Mouse (Mus musculus): ENCODE data around the gene Rbbp5. TPM values are rescaled to one million over a fixed set of nuclear protein-coding genes. Genes with fewer than 3 reads are reported as not detected.
"Not testable (repeated sequence)": the region's sequence is repeated elsewhere in the genome, so short reads cannot be mapped to it uniquely, and the experiment has no call there.

Gene Rbbp5
- total RNA-seq (2021): 10 to 100 TPM; 59.0 to 62.8 TPM

DNA sequence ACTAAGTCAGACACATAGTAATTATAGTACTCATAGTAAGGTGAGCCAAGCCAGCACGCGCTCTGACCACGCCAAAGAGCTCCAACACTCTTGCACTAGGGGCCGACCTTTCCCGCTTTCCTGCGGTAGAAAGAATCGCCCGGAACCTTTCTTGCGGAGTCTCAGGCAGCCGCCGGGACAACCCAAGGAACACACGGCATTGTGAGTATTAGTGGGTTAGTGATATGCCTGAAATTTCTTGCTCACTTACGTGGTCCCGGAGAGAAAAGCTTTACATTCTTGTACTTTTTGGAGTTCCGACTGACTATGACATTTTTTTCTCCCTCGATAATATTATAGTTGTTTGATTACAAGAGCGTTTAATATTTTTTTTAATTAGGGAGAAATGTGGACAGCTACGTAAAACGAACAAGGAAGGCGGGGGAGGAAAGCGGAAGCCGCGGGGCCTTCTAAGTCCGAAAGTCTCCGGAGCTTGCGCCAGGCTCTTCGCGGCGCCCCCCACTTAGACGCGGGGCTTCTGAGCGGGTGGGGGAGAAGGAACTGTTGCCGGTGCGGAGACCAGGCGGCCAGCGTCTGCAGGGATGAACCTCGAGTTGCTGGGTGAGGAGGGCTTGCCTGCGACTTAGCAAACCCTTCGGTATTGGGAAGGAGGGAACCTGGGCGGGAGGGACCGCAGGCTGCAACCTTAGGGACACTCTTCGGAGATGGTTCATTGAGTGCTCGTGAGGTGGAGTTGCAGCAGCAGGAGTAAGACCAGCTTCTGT lies at the start of gene Rbbp5:
TSS of gene Rbbp5 (plus strand) at position 438 of the 764 bp plus-strand sequence.
- peak; percentile 80 to 94 for DNase-seq (ENCODE audit: extremely low spot score in 1 of 2, low spot score in 1 of 2)

DNA sequence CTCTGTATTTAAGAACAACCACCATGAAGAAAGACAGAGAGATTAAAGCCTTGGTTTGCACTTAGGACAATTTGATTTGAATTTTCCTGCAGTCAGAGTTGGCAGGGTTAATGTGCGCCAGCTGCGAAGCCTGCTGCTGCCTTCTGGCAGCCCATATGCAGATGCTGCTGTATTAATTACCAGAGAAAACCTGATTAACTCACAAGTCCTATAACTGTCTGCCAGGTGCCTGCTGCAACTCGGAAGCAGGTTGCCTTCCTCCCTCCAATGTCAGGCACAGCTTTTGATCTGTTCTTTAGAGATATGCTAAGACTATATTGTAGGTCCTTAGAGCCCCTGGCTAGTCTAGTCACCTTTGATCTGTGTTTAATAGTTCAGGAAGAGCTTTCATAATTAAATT lies 46.3 kb upstream of the Rbbp5 start:
- DNase-seq (ENCODE audit: extremely low spot score in 1 of 2, low spot score in 1 of 2): peak in 1 of 2 experiments; percentile 25

DNA sequence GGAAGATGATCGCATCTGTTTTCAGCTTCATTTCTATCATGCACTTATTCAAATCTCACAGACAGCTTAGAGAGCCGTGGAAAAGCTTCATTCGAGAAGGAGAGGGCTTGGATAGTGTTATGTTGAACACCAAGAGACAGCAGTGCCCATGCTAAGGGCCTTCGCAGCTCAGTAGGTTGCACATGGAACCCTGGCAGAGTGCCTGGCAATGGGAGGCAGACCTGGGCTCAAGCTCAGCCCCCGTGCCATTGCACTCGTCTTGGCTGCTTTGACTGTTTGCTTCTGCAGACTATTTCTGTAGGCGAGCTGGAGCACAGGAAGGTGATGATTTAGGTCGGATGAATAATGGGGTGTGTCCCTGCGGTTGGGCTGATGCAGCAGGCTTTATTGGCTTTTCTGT lies 45.4 kb upstream of the Rbbp5 start:
- peak; percentile 23 to 29 for DNase-seq (ENCODE audit: extremely low spot score in 1 of 2, low spot score in 1 of 2)

DNA sequence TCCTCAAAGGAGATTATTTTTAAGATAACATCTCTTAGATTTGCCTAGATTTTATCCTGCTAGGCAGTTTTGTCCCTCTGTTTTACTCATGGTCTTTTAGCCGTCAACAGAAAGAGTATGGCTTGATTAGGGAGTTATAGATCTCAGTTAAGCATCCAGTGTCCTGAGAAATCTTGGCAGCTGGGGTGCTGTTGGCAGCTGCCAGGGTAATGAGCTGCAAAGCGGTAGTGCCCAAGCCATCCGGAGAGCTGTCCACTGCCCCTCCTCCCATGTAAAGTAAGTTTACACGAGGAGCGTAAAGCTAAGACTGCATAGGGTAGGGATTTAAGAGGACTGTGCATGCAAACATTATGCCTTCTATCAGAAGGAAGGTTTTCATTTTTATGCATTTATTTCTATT lies 43.8 kb upstream of the Rbbp5 start:
- no peak for DNase-seq (ENCODE audit: extremely low spot score in 1 of 2, low spot score in 1 of 2)

DNA sequence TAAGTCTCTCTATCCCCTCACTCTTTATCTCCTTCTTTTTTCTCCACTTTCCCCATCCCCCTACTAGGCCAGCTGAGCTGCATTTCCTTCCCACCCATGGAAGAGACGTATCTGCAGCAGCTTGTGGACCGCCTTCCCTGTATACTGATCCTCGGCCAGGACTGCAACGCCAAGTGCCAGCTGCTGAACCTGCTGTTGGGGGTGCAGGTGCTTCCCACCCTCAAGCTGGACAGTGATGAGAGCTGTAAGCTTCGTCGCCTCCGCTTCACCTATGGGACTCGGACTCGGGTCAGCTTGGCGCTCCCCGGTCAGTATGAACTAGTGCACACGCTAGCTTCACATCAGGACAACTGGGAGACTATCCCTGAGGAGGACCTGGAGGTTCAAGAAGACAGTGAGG lies 43.1 kb upstream of the Rbbp5 start:
- no peak for DNase-seq (ENCODE audit: extremely low spot score in 1 of 2, low spot score in 1 of 2)

DNA sequence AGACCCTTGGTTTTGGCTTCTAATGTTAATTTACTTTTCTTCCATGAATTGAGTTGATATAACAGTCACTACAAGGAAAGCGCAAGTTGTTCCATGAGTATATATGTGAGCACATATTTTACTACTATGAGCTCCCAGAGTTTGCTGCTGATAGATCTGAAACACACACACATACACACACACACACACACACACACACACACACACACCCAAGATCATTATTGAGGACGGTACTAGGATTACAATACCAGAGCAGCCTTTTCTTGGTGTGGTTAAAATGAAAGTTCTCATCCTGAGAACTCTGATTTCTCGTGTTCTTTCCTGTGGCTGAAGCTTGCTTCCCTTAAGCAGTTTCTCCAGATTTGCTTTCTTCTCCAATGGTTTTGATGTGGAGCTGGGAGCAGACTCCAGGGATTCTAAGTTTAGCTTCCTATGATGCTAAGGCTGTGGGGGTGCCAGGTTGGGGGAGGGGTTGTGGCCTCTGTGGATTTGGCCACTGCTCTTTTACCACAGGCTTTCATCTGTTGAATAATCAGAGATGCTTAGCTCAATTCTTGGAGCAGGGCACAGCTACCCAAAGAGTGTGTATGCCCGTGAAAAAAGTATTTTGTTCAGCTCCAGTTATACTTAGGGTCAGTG lies 40.7 kb upstream of the Rbbp5 start:
- no peak for DNase-seq (ENCODE audit: extremely low spot score in 1 of 2, low spot score in 1 of 2)

DNA sequence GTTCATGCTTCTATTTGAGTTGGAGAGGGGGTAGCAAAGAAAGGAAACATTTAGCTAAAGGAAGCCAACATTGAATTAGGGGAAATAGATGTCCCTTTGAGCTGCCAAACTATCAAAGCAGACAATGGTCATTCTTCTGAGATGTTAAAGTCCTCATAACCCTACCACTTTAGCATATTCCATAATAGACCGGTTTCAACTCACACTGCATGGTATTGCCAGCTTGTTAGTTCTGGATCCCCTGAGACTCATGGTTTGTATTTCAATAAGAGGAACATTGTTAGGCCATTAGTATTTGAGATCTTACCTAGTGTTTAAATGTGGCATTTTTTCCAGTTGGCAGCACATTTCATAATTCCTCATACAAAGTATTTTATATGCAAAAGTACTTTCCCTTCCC lies 40.2 kb upstream of the Rbbp5 start:
- DNase-seq (ENCODE audit: extremely low spot score in 1 of 2, low spot score in 1 of 2): no peak

DNA sequence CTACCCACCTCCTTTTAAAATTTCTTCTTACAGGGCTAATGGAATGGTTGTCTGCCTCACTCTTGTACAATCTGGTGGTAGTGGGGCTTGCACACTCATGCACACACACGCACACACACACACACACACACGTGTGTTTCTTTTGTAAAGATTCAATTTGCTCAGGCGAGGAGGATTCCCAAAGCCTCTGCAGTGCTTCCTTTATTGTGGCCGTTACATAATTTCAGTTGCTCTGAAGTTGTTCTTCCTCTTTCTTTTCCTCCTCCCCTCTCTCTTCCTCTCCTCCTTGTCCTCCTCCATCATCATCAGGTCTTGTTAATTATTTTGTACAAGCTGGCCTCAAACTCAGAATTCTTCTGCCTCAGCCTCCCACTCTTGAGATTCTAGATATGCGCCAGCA lies 39.8 kb upstream of the Rbbp5 start:
- DNase-seq (ENCODE audit: extremely low spot score in 1 of 2, low spot score in 1 of 2): no peak

DNA sequence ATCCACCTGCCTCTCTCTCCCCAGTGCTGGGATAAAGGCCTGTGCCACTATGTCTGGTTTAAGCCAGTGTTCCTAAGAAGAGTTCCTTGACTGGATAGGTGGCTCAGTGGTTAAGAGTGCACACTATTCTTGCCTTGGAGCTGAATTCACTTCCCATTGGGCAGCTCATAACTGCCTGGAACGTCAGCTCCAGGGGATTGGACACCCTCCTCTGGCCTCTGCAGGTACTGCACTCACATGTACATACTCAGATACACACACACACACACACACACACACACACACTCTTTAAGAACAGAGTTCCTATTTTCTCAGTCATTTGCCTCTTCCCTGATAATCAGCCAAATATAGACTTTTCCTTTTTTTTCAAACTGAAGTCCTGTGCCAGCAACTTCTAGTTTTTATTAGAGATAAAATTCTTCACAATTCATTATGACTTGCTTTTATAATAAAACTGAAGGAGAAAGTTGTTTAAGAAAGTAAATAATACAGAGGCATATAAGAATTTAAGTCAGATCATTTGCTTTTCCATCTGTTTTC lies 36.2 kb upstream of the Rbbp5 start:
- DNase-seq (ENCODE audit: extremely low spot score in 1 of 2, low spot score in 1 of 2): no peak

DNA sequence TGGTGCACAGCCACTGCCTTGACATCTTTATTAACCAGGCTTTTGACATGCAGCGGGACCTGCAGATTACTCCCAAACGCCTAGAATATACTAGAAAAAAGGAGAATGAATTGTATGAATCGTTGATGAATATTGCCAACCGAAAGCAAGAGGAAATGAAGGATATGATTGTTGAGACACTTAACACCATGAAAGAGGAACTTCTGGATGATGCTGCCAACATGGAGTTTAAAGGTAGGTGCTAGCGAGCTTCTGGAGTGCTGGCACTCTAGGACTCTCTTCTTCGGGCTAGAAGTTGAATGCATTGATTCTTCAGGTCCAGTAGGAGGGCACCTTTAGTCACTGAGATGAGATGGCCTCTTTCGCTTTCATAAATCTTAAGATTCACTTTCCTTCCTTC lies 27.4 kb upstream of the Rbbp5 start:
- no peak for DNase-seq (ENCODE audit: extremely low spot score in 1 of 2, low spot score in 1 of 2)

DNA sequence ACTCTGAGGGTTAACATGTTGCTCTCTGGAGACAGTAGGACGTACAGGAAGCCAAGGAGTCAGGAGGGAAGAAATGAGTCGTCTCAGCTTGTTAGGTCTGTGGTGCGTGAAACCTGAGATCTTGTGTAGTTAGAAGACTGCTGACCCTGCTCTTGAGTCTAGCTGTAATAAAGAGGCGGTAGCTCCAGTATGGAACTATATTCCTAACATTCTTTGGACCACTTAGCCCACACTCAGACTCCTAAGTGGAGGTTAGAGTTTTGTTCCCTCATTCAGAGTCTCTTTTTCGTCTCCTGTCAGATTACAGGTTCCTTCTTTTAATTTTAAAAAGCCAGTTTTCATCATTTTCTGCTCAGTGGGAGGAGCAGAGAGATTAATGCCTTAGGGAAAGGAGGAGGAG lies 12.5 kb upstream of the Rbbp5 start:
- DNase-seq (ENCODE audit: extremely low spot score in 1 of 2, low spot score in 1 of 2): no peak

DNA sequence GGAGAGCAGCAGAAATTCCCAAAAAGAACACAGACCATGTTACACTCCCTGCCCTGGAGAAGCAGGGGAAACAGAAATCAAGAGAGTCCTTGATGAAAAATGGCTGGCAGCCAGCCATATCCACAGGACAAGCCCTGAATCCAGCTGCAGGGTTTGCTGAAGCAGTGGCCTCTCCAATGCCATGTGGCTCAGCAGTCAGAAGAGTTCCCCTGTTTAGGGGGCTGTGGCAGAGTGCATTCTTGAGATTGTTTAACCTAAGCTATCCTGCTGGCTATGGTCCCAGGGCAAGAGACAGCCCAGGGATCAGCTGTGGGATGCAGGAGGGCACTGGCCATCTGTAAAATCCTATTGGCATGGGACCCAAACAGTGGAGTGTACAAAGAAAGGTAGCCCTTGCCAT lies 8.2 kb upstream of the Rbbp5 start:
- DNase-seq (ENCODE audit: extremely low spot score in 1 of 2, low spot score in 1 of 2): no peak

DNA sequence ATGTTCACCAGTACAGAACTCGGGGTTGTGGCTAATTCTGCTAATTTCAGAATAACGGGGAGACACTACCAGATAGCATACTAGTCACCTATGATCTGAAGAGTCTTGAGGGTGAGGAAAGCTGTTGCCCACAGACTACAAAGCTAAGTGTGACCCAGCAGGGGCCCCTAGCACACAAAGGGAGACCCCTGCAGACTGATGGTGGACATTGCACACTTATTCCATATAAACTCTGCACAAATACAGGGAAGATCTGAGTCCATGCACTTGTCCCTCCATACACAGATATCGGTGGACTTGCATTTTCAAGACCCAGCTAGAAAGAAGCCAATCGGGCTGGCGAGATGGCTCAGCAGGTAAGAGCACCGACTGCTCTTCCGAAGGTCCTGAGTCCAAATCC lies 7.6 kb upstream of the Rbbp5 start:
- DNase-seq (ENCODE audit: extremely low spot score in 1 of 2, low spot score in 1 of 2): no peak

DNA sequence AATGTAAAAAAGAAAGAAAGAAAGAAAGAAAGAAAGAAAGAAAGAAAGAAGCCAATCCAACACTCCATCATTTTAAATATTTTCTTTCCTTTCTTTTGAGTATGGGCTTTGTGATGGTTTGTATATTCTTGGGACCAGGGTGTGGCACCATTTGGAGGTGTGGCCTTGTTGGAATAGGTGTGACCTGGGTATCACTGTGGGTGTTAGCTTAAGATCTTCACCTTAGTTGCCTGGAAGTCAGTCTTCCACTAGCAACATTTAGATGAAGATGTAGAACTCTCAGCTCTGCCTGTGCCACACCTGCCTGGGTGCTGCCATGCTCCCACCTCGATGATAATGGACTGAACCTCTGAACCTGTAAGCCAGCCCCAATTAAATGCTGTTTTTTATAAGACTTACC lies 7.1 kb upstream of the Rbbp5 start:
- not testable (repeated sequence) for DNase-seq (ENCODE audit: extremely low spot score in 1 of 2, low spot score in 1 of 2)

DNA sequence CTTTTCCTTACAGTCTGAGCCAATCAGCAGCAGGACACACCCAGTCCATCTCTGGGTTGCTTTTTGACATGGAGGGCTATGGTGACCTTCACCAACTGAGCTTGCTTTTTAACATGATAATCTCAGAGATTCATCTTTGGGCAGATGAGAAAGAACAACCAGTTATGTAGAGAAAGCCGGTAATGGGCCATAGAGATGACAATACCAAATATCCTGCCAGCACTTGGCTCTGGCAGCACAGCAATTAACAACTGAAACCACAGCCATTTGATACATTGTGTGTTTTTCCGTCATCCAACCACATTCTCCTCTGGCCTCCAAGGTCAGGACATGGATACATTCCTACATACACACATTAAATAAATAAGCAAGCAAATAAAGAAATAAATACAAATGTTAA lies 6.1 kb upstream of the Rbbp5 start:
- no peak for DNase-seq (ENCODE audit: extremely low spot score in 1 of 2, low spot score in 1 of 2)

DNA sequence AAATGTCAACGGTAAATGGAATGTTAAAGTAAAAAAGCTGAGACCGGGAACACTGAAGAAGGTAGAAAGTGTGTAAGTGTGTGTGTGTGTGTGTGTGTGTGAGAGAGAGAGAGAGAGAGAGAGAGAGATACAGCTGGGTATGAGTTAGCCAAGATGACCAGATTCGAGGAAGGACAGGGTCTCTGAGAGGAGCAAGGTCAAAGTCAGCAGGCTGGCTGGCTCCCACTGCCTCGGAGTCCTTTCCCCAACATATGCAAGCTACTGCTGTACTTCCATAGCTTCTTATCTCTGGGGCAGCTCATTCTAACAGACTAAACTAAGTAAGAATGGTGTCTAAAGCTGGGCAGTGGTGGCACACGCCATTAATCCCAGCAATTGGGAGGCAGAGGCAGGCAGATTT lies 5.7 kb upstream of the Rbbp5 start:
- no peak for DNase-seq (ENCODE audit: extremely low spot score in 1 of 2, low spot score in 1 of 2)

DNA sequence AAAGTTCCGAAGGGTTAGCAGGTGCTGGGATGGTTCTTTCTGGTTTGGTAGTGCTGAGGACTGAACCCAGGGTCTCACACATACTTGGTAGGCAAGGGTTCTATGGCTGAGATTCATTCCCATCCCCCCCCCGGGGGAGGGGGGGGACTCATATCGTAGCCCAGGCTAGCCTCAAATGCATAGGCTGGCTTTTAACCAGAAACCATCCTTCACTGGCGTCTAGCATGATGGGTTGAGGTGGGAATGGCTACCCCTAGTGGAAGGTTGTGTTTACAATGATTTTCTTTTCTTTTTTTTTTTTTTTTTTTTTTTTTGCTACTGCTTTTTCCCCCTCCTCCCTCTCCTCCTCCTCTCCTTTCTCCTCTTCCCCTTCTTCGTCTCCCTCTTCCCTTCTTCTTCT lies 4.6 kb upstream of the Rbbp5 start:
- DNase-seq (ENCODE audit: extremely low spot score in 1 of 2, low spot score in 1 of 2): no peak

DNA sequence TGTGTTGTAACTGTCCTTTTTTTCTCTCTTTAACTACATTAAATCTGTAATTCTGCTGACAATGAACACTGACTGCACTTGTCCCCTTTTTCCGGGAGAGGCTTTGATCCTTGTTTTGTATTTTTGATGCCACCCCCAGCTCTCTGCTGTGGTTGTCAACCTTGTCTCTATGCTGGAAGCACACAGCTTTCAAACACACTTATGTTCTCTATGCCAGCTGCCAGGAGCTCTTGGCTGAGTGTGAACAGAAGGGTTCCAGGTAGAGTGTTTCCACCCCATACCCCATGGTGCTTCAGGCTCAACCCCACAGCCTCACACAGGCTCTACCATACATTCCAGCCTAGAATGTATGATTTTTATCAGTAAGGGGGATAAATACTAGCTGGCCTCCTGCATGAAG lies 2.7 kb upstream of the Rbbp5 start:
- DNase-seq (ENCODE audit: extremely low spot score in 1 of 2, low spot score in 1 of 2): no peak

DNA sequence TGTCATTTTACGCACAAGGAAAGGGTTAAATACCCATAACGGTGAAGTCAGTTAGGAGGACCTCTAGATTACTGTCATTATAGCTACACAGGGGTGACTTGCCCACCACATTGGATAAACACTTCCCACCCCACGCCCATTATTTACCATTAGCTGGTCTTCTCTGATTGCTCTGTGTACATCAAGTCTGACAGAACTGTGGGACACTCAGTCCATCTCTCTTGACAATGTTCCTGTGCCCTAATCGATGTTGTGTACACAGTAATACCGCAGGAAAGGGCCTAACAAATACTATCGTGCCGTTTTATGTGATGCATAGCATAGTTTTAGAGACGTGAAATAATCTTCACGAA lies 614 bp upstream of the Rbbp5 start:
- no peak for DNase-seq (ENCODE audit: extremely low spot score in 1 of 2, low spot score in 1 of 2)

DNA sequence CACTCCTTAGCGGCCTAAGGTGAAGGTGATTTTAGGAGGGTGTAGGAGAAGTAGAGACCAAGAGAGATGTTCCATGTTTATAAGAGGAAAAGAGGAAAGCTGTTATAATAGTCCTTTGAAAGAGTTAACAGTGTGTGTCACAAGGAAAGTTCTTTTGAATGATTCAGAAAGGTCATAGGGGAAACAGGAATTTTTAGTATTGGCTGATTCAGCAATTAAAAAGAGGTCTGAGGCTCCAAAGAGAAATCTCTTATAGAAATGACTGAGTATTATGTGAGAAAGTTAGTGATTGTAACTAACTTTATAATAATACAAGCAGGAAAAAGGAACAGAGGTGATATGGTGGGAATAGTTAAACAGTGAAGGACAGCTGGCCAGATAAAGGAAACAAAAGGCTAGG lies 2.3 kb downstream of the Rbbp5 start:
- no peak for DNase-seq (ENCODE audit: extremely low spot score in 1 of 2, low spot score in 1 of 2)

DNA sequence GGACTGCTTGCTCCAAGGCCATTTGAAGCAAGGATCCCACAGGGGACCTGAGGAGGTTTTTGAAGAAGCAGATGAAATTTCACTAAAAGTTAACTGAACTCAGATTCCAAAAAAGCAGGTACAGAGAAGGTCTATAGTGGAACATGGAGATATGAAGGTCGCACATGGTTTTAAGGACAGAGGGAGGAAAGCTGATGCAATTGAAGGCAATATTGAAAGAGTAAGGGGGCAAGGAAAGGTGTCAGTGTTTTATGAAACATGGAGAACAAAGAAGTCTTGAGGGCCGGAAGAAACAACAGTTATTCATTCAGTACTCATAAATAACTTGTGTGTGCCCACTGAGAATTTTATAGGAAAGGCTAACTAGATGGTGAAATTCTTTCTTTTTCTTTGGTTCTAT lies 4.5 kb downstream of the Rbbp5 start:
- no peak for DNase-seq (ENCODE audit: extremely low spot score in 1 of 2, low spot score in 1 of 2)

DNA sequence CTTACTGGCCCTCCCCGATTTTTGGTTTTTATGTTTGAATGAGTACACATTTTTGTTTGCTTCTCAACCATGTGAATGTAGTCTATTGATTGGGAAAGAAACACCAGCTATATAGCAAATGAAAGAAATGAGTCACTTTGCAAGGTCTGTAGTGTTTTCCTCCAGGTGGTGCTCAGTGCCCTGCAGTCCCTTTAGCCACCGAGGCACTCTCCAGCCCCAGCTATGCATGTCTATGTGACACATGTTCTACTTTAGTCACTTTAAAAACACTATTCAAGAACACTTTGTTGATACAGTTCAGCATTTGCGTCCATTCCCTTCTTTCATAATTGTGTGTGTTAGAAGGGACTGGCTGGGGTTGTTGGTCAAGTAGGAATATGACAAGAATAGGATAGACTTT lies 6.1 kb downstream of the Rbbp5 start:
- no peak for DNase-seq (ENCODE audit: extremely low spot score in 1 of 2, low spot score in 1 of 2)
